Mouse (Mus musculus): Measurements from ENCODE around the gene Pde4d.

Gene Pde4d

GRCm38 (mm10) chr13:109985892-109986291, 1536.1 kb downstream of the Pde4d start:
- peak; percentile 23 for DNase-seq

- DNase-seq = peak; percentile 93
These were observed 1543.2 kb downstream of the Pde4d start for GRCm38 (mm10) chr13:109992775-109993505.

GRCm38 (mm10) chr13:109994240-109994764, 1544.6 kb downstream of the Pde4d start:
- DNase-seq = no peak

GRCm38 (mm10) chr13:110002081-110002480, 1552.3 kb downstream of the Pde4d start:
- DNase-seq = no peak

Data from cerebellum, postnatal 14 days (tissue).